Mouse (Mus musculus) liver, embryonic 14.5 days (tissue): ENCODE measurements around the gene Zfp850. TPM values are rescaled to one million over a fixed set of nuclear protein-coding genes. Genes with fewer than 3 reads are reported as not detected.
A peak's percentile ranks its signal among the peaks of the same experiment; 100 is the strongest.
"Not testable (repeated sequence)": the region's sequence is repeated elsewhere in the genome, so short reads cannot be mapped to it uniquely, and the experiment has no call there.

Source experiments
- ATAC-seq: fragments of 200-750 bp; cut with Nextera tagmentation; 2 replicates; pipeline ENCODE4 v1.8.0; 2017; ENCODE audit warnings: moderate number of reproducible peaks, mild to moderate bottlenecking, moderate library complexity; ENCODE audit not compliant: insufficient read depth
- DNase-seq, 3 experiments: peaks; one replicate each; pipeline ENCODE4 v3.0.0-alpha.2; 2012 to 2013; ENCODE audit warnings: low read depth in 3 of 3, low spot score in 3 of 3
- H3K27ac ChIP-seq: fragments of 300-500 bp; sonication (generic); 2 replicates; pipeline ENCODE4 v1.5.1; 2014; ENCODE audit warnings: moderate library complexity, mild to moderate bottlenecking, control low read depth, inconsistent platforms
- H3K27me3 ChIP-seq: fragments of 300-500 bp; sonication (generic); 2 replicates; pipeline ENCODE4 v1.6.1; 2014; ENCODE audit warnings: mild to moderate bottlenecking, low read length, moderate library complexity; ENCODE audit not compliant: control insufficient read depth, insufficient read depth
- H3K36me3 ChIP-seq: fragments of 300-500 bp; sonication (generic); replicated peaks from 2 replicates; pipeline ENCODE4 v1.6.1; 2014; ENCODE audit warnings: low read depth; ENCODE audit not compliant: control insufficient read depth, insufficient read depth
- H3K4me1 ChIP-seq, 2 experiments: fragments of 200-500 bp in 1 of 2; fragments of 300-500 bp in 1 of 2; sonication (generic) in 1 of 2; replicated peaks; 2 replicates each; pipeline ENCODE4 v1.6.1; 2012 to 2014; ENCODE audit warnings: antibody characterized with exemption in 1 of 2, inconsistent platforms in 1 of 2, low read length in 1 of 2; ENCODE audit not compliant: control insufficient read depth in 2 of 2, insufficient read depth in 2 of 2
- H3K4me2 ChIP-seq: fragments of 300-500 bp; sonication (generic); 2 replicates; pipeline ENCODE4 v1.6.1; 2014; ENCODE audit warnings: low read depth, mild to moderate bottlenecking, control low read depth, moderate library complexity
- H3K4me3 ChIP-seq, 2 experiments: fragments of 200-500 bp in 1 of 2; fragments of 300-500 bp in 1 of 2; sonication (generic) in 1 of 2; 2 replicates each; pipeline ENCODE4 v1.5.1; 2012 to 2014; ENCODE audit warnings: low read depth in 2 of 2, low read length in 2 of 2, mild to moderate bottlenecking in 2 of 2, control low read depth in 1 of 2, inconsistent platforms in 1 of 2, moderate library complexity in 1 of 2; ENCODE audit not compliant: insufficient read depth in 1 of 2
- H3K9ac ChIP-seq: fragments of 300-500 bp; sonication (generic); replicated peaks from 2 replicates; pipeline ENCODE4 v1.6.1; 2014; ENCODE audit warnings: mild to moderate bottlenecking, control low read depth, moderate library complexity
- H3K9me3 ChIP-seq: fragments of 300-500 bp; sonication (generic); 2 replicates; pipeline ENCODE4 v1.6.1; 2016; ENCODE audit warnings: low read length, mixed read lengths; ENCODE audit not compliant: control insufficient read depth
- CTCF ChIP-seq: IDR thresholded peaks from 2 replicates; pipeline ENCODE4 v1.5.1; 2016; ENCODE audit warnings: antibody characterized with exemption, low read depth, control low read depth
- EP300 ChIP-seq: IDR thresholded peaks from 2 replicates; pipeline ENCODE4 v1.6.1; 2016; ENCODE audit warnings: antibody characterized with exemption, low read depth
- WGBS: fragments of 180-500 bp; shearing (Covaris S2); extraction: QIAGEN DNeasy Blood & Tissue Kit; methylation state at CpG from one replicate; pipeline ENCODE4 v1.1.7; 2014; ENCODE audit not compliant: insufficient replicate concordance; 5-methylcytosine and 5-hydroxymethylcytosine counted together
- polyA plus RNA-seq, 2 experiments: library from polyadenylated mRNA; depleted of rRNA in 1 of 2; stranded (reverse) in 1 of 2; unstranded in 1 of 2; fragments of >200 nt; fragmentation: Nextera tagmentation in 1 of 2; extraction: Ambion mirVana in 1 of 2; gene quantifications; 2 replicates each; pipeline versions ENCODE4 v1.2.1 to v1.2.3; 2012 to 2014

The Zfp850 gene
- polyA plus RNA-seq, 2 experiments = 0.94 to 2.3 TPM

GRCm38 (mm10) chr7:27978683-27979528 lies 35.0 kb downstream of the Zfp850 start, which contains the start of gene Zfp780b:
Gene Zfp780b (minus strand): TSS chr7:27979171.
- H3K27me3 ChIP-seq = no peaks in the 10 kb centered on the region
- peak within 1 kb of the TSS; percentile 68 for H3K27ac ChIP-seq
- no peaks in the 10 kb centered on the region for H3K36me3 ChIP-seq
- H3K4me3 ChIP-seq = peak within 1 kb of the TSS; percentile 85 to 100
- TF ChIP-seq CTCF (no peak), EP300 (no peak)
- WGBS = under 1% methylated on average over 29 of the region's 29 CpGs
- H3K9me3 ChIP-seq = no peaks in the 10 kb centered on the region
- peak within 1 kb of the TSS; percentile 93 for H3K9ac ChIP-seq
- H3K4me1 ChIP-seq = peaks cover 0 to 5% of the 10 kb centered on the region in 2 experiments; a peak in 2 of 4 replicates
- peak within 1 kb of the TSS; percentile 93 for H3K4me2 ChIP-seq
- ATAC-seq = peak; percentile 83
- DNase-seq = peak; percentile 59 to 70 (median 60)

GRCm38 (mm10) chr7:27949451-27949850 lies 64.5 kb downstream of the Zfp850 start:
- not testable (repeated sequence) for H3K4me2 ChIP-seq, H3K9me3 ChIP-seq, H3K4me3 ChIP-seq, H3K36me3 ChIP-seq, H3K4me1 ChIP-seq, ATAC-seq, DNase-seq, H3K27ac ChIP-seq, H3K9ac ChIP-seq, H3K27me3 ChIP-seq
- WGBS = 79% methylated on average over 13 of the region's 13 CpGs

- not testable (repeated sequence) for H3K27ac ChIP-seq, ATAC-seq
Observed at GRCm38 (mm10) chr7:27941869-27942268, 72.0 kb downstream of the Zfp850 start.

More at GRCm38 (mm10) chr7:27941869-27942268, 72.0 kb downstream of the Zfp850 start:
- H3K9me3 ChIP-seq, H3K27me3 ChIP-seq, H3K36me3 ChIP-seq, H3K4me2 ChIP-seq, H3K4me3 ChIP-seq, H3K9ac ChIP-seq, H3K4me1 ChIP-seq, DNase-seq: not testable (repeated sequence)
- WGBS = 21% methylated on average over 3 of the region's 7 CpGs
- TF ChIP-seq CTCF = peak; percentile 43; the same call in 1 of the 2 replicates

Other genes starting within 250 kb of the Zfp850 start
- 0.50 and 0.90 TPM in 2 replicates for gene Zfp626, start 206.9 kb downstream of the Zfp850 start, polyA plus RNA-seq (2012; rRNA removed)
- 0.55 and 0.71 TPM in 2 replicates for gene Zfp626, start 206.9 kb downstream of the Zfp850 start, polyA plus RNA-seq (2014; fragmentation: Nextera tagmentation; extraction: Ambion mirVana)
- 0.42 and 0.68 TPM in 2 replicates for gene Zfp59, start 175.5 kb downstream of the Zfp850 start, polyA plus RNA-seq (2012; rRNA removed)
- gene Zfp59, start 175.5 kb downstream of the Zfp850 start, polyA plus RNA-seq (2014; fragmentation: Nextera tagmentation; extraction: Ambion mirVana) = 1.5 and 1.9 TPM in 2 replicates
- 0.35 and 0.59 TPM in 2 replicates for gene Zfp607a, start 156.6 kb downstream of the Zfp850 start, polyA plus RNA-seq (2012; rRNA removed)
- 0.66 and 0.84 TPM in 2 replicates for gene Zfp607a, start 156.6 kb downstream of the Zfp850 start, polyA plus RNA-seq (2014; fragmentation: Nextera tagmentation; extraction: Ambion mirVana)
- gene Zfp974, start 84.7 kb downstream of the Zfp850 start, polyA plus RNA-seq (2012; rRNA removed) = 0.30 and 0.55 TPM in 2 replicates
- gene Zfp974, start 84.7 kb downstream of the Zfp850 start, polyA plus RNA-seq (2014; fragmentation: Nextera tagmentation; extraction: Ambion mirVana) = 0.80 and 0.91 TPM in 2 replicates
- gene Zfp780b, start 34.9 kb downstream of the Zfp850 start, polyA plus RNA-seq (2012; rRNA removed) = 0.83 and 1.3 TPM in 2 replicates
- 2.4 and 2.6 TPM in 2 replicates for gene Zfp780b, start 34.9 kb downstream of the Zfp850 start, polyA plus RNA-seq (2014; fragmentation: Nextera tagmentation; extraction: Ambion mirVana)
- gene Psmc4, start 36.0 kb upstream of the Zfp850 start, polyA plus RNA-seq (2012; rRNA removed) = 69.5 and 94.9 TPM in 2 replicates
- gene Psmc4, start 36.0 kb upstream of the Zfp850 start, polyA plus RNA-seq (2014; fragmentation: Nextera tagmentation; extraction: Ambion mirVana) = 126 and 137 TPM in 2 replicates
- gene Fcgbp, start 57.1 kb upstream of the Zfp850 start, polyA plus RNA-seq (2012; rRNA removed) = not detected in 2 replicates
- gene Fcgbp, start 57.1 kb upstream of the Zfp850 start, polyA plus RNA-seq (2014; fragmentation: Nextera tagmentation; extraction: Ambion mirVana) = not detected in 2 replicates
- not detected in 2 replicates for gene 9530053A07Rik, start 115.4 kb upstream of the Zfp850 start, polyA plus RNA-seq (2012; rRNA removed)
- not detected in 2 replicates for gene 9530053A07Rik, start 115.4 kb upstream of the Zfp850 start, polyA plus RNA-seq (2014; fragmentation: Nextera tagmentation; extraction: Ambion mirVana)
- gene Fbl, start 155.6 kb upstream of the Zfp850 start, polyA plus RNA-seq (2012; rRNA removed) = 135 and 219 TPM in 2 replicates
- 24.4 and 29.7 TPM in 2 replicates for gene Fbl, start 155.6 kb upstream of the Zfp850 start, polyA plus RNA-seq (2014; fragmentation: Nextera tagmentation; extraction: Ambion mirVana)
- 2.7 and 3.6 TPM in 2 replicates for gene Dyrk1b, start 165.4 kb upstream of the Zfp850 start, polyA plus RNA-seq (2012; rRNA removed)
- gene Dyrk1b, start 165.4 kb upstream of the Zfp850 start, polyA plus RNA-seq (2014; fragmentation: Nextera tagmentation; extraction: Ambion mirVana) = 1.9 and 2.5 TPM in 2 replicates